Mouse (Mus musculus): ENCODE measurements at regions not wholly inside any gene's neighbourhood (a gene's known extent, or its start where the extent isn't known, plus 50 kb on each side); places are given as distances from the start of the nearest gene placed in this dataset.

DNA sequence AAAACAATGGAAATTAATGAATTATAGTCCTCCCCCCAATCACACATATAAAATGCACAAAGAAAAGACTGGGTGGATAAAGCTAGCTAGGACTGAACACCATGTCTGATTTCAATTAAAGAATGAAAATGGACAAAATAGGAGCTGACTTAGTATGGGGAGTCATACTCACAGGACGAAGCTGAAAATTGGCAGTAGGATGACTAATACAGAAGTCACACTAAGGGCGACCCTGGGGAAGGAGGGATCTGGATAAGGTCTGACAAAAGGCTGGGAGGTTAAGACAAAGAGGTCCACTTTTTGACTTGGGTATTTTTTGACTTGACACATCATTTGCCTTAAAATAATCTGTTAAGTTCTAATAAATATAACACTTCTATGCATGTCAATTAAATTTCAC is 170.2 kb upstream of the Rfx3 start:
- no peak overlapping the region for H3K4me3 ChIP-seq (ENCODE audit: low read depth, low read length)
- ATAC-seq (replicated peaks; ENCODE audit: insufficient number of reproducible peaks, low FRiP score, low TSS enrichment): no peak
- 67% methylated on average over 2 of the region's 2 CpGs for WGBS (ENCODE audit: insufficient replicate concordance)

DNA sequence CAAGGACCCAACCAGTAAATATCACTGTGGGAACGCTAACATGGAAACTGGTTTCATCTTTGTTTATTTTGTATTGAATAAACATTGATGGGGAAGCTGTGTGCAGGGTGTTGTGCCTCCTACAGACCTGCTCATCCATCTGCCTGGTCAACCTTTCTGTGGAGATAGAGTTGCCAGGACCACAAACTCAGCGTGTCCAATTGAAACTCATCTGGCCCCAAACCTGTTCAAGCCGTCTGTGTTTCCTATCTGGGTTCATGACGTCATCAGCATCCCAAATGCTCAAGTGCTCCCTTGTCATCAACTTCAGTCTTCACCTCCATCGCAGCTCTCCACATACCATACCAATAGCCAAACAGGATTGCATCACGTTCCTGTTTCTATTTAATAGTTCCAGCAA is 167.1 kb upstream of the Rfx3 start:
- Histone ChIP-seq H3K4me1 (ENCODE audit: control insufficient read depth, insufficient read depth, low read length) (peaks cover 2% of the 10 kb centered on the region; the same call in 1 of the 2 replicates), H3K36me3 (ENCODE audit: control insufficient read depth, insufficient read depth, low read length) (no peaks in the 10 kb centered on the region), H3K27me3 (ENCODE audit: control insufficient read depth, insufficient read depth, low read length) (no peaks in the 10 kb centered on the region), H3K4me3 (ENCODE audit: low read depth, low read length) (no peak overlapping the region), H3K4me2 (no peak overlapping the region; the same call in 1 of the 2 replicates), H3K9me3 (replicated peaks; ENCODE audit: control insufficient read depth, low read length) (no peaks in the 10 kb centered on the region), H3K9ac (ENCODE audit: low read depth, low read length) (no peak overlapping the region), H3K27ac (ENCODE audit: low read depth, low read length) (peak overlapping the region; percentile 50; the same call in 1 of the 2 replicates)
- 47% methylated on average over 6 of the region's 6 CpGs for WGBS (ENCODE audit: insufficient replicate concordance)
- 0 out of 2 replicates have a peak, but pooled peaks have one; percentile 31 for ATAC-seq (replicated peaks; ENCODE audit: insufficient number of reproducible peaks, low FRiP score, low TSS enrichment)

More for the DNA sequence above, 170.2 kb upstream of the Rfx3 start:
- Histone ChIP-seq H3K9me3 (replicated peaks; ENCODE audit: control insufficient read depth, low read length) (no peaks in the 10 kb centered on the region), H3K36me3 (ENCODE audit: control insufficient read depth, insufficient read depth, low read length) (no peaks in the 10 kb centered on the region), H3K4me2 (no peak overlapping the region), H3K9ac (ENCODE audit: low read depth, low read length) (no peak overlapping the region), H3K27me3 (ENCODE audit: control insufficient read depth, insufficient read depth, low read length) (no peaks in the 10 kb centered on the region), H3K4me1 (ENCODE audit: control insufficient read depth, insufficient read depth, low read length) (peaks cover 2% of the 10 kb centered on the region; the same call in 1 of the 2 replicates), H3K27ac (ENCODE audit: low read depth, low read length) (no peak overlapping the region)

DNA sequence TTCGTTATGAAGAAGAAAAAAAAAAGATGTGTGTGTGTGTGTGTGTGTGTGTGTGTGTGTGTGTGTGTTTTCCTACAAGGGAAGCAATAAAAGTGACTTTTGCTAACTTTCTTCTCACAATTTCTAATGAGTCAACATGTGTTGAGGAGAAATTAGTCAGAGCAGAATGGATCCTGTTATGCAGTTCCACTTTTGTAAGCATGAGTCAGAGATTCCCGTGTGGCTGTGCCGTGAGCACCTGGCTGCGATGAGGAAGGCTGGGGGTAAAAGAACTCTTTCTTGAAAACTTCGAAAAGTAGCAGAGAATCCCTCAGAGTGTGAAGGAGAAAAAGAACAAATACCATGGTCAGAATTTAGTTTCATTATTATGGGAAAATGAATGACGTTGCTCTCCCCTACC is 165.9 kb upstream of the Rfx3 start:
- WGBS (ENCODE audit: insufficient replicate concordance): 81% methylated on average over 6 of the region's 6 CpGs
- no peak for ATAC-seq (replicated peaks; ENCODE audit: insufficient number of reproducible peaks, low FRiP score, low TSS enrichment)
- H3K4me1 ChIP-seq (ENCODE audit: control insufficient read depth, insufficient read depth, low read length): peaks cover 2% of the 10 kb centered on the region; the same call in 1 of the 2 replicates

DNA sequence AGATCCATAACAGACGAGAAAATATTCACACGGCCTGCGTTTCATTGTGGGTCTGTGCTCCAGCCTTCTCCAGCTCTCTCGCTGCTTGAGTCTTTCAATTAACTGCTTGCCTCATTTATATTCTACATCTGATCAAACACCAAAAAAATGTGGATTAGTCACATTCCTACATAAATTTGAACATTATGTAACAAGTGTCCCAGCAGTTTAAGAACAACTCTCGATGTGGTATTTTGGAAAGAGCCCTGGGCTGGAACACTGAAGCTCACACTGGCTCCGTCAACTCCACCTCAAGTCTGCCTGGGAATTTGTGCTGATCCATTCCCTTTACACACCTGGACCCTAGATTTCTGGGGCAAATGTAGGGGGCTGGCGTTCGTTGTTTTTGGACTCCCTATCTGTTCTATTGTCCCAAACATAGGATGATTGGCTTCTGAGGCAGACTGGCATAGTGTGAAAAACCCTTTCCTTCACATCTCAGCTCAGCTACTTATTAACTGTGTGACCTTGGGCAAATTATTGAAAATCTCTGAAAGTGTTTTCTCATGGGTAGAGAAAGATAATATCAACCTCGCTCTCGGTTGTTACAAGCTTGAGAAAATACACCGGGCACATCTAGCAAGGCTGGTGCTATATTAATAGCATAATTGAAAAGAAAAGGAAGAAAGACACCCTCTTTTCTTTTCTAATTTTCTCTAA is 161.0 kb upstream of the Rfx3 start:
- Histone ChIP-seq H3K27me3 (ENCODE audit: control insufficient read depth, insufficient read depth, low read length) (no peaks in the 10 kb centered on the region), H3K4me1 (ENCODE audit: control insufficient read depth, insufficient read depth, low read length) (no peaks in the 10 kb centered on the region), H3K27ac (ENCODE audit: low read depth, low read length) (no peak overlapping the region), H3K9ac (ENCODE audit: low read depth, low read length) (no peak overlapping the region), H3K36me3 (ENCODE audit: control insufficient read depth, insufficient read depth, low read length) (no peaks in the 10 kb centered on the region), H3K4me2 (no peak overlapping the region), H3K9me3 (replicated peaks; ENCODE audit: control insufficient read depth, low read length) (no peaks in the 10 kb centered on the region), H3K4me3 (ENCODE audit: low read depth, low read length) (no peak overlapping the region)
- 90% methylated on average over 11 of the region's 11 CpGs for WGBS (ENCODE audit: insufficient replicate concordance)
- ATAC-seq (replicated peaks; ENCODE audit: insufficient number of reproducible peaks, low FRiP score, low TSS enrichment): no peak

More for the DNA sequence above, 165.9 kb upstream of the Rfx3 start:
- H3K9me3 ChIP-seq (replicated peaks; ENCODE audit: control insufficient read depth, low read length): no peaks in the 10 kb centered on the region
- H3K4me2 ChIP-seq: no peak overlapping the region
- no peaks in the 10 kb centered on the region for H3K27me3 ChIP-seq (ENCODE audit: control insufficient read depth, insufficient read depth, low read length)
- H3K36me3 ChIP-seq (ENCODE audit: control insufficient read depth, insufficient read depth, low read length): no peaks in the 10 kb centered on the region
- H3K9ac ChIP-seq (ENCODE audit: low read depth, low read length): no peak overlapping the region
- H3K4me3 ChIP-seq (ENCODE audit: low read depth, low read length): no peak overlapping the region
- no peak overlapping the region for H3K27ac ChIP-seq (ENCODE audit: low read depth, low read length)

DNA sequence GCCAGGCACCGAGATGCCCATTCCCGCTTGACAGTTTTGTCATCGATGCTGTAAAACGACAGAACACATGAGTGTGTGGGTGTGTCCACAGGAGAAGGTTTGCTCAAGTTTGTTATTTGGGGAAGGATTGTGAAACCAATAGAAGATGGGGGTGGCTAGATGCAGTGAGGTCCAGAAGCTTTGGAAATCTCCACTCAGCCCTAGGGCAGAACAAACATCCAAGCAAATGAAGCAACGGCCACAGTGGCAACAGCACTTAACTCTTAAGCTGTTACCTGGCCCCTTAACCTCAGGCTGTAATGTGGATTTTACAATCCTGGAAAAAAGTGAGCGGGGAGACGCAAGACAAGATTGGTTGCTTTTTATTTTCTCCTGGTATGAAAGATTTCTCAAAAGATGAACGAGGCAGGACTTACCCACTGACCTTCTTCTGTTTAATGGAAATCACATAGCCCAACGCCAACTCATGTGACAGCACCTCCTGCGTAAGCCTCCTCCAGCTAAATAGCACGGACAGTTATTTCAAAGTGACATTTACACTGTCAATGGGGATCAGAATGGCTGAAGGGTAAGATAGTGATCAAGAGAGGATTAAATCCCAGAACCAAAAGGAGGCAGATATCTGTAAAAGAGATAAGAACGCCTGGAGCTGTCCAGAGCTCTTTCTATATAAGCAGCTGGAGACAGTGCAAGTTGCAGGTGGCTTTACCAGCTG is 156.6 kb upstream of the Rfx3 start:
- WGBS (ENCODE audit: insufficient replicate concordance): 65% methylated on average over 12 of the region's 12 CpGs

DNA sequence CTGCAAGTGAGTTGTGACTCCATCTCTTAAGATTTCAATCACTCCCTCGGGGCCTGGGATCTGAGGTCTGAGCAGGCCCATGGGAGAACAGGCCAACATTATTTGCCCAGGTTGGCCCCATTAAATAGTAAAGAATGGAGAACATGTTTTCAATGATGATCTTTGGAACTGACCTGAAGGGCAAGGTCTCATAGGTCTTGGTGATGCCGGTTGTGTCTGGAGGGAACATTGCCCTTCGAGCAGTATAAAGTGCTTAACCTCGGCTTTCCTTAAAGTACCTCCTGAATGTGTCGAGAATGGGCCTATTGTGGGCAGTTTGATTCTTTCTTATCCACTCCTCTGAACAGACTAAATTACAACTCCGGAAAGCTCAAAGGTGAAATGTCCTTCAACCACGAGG is 155.7 kb upstream of the Rfx3 start:
- Histone ChIP-seq H3K27ac (ENCODE audit: low read depth, low read length) (no peak overlapping the region), H3K36me3 (ENCODE audit: control insufficient read depth, insufficient read depth, low read length) (no peaks in the 10 kb centered on the region), H3K4me3 (ENCODE audit: low read depth, low read length) (no peak overlapping the region), H3K4me2 (no peak overlapping the region), H3K9me3 (replicated peaks; ENCODE audit: control insufficient read depth, low read length) (no peaks in the 10 kb centered on the region), H3K27me3 (ENCODE audit: control insufficient read depth, insufficient read depth, low read length) (no peaks in the 10 kb centered on the region), H3K9ac (ENCODE audit: low read depth, low read length) (no peak overlapping the region), H3K4me1 (ENCODE audit: control insufficient read depth, insufficient read depth, low read length) (no peaks in the 10 kb centered on the region)
- 86% methylated on average over 7 of the region's 7 CpGs for WGBS (ENCODE audit: insufficient replicate concordance)
- no peak for ATAC-seq (replicated peaks; ENCODE audit: insufficient number of reproducible peaks, low FRiP score, low TSS enrichment)

More for the DNA sequence above, 156.6 kb upstream of the Rfx3 start:
- Histone ChIP-seq H3K27ac (ENCODE audit: low read depth, low read length) (no peak overlapping the region), H3K4me2 (no peak overlapping the region), H3K4me3 (ENCODE audit: low read depth, low read length) (no peak overlapping the region), H3K9me3 (replicated peaks; ENCODE audit: control insufficient read depth, low read length) (no peaks in the 10 kb centered on the region), H3K36me3 (ENCODE audit: control insufficient read depth, insufficient read depth, low read length) (no peaks in the 10 kb centered on the region), H3K27me3 (ENCODE audit: control insufficient read depth, insufficient read depth, low read length) (no peaks in the 10 kb centered on the region), H3K9ac (ENCODE audit: low read depth, low read length) (no peak overlapping the region), H3K4me1 (ENCODE audit: control insufficient read depth, insufficient read depth, low read length) (no peaks in the 10 kb centered on the region)
- ATAC-seq (replicated peaks; ENCODE audit: insufficient number of reproducible peaks, low FRiP score, low TSS enrichment): no peak

DNA sequence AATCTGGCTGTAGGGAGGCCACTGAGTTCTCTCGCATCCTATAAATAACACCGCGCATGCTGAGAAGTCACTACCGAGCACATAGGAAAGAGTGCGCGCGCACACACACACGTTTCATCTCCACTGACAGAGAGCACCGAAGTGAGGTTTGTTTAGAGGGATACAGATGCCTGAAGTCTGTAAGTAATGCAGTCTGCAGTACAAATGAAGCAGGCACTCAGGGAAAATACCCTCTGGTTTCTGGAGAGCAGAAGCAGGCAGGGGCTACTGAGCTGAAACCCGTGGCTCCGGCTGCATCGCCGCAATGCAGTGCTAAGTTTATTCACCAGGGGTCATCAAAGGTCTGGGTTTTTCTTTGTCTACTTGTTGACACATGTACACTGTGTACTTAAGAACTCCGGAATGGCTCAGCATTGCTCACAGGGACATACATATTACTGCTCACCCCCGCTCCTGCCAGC is 155.0 kb upstream of the Rfx3 start:
- Histone ChIP-seq H3K4me2 (peak overlapping the region; percentile 49), H3K9ac (ENCODE audit: low read depth, low read length) (no peak overlapping the region), H3K27ac (ENCODE audit: low read depth, low read length) (no peak overlapping the region), H3K36me3 (ENCODE audit: control insufficient read depth, insufficient read depth, low read length) (no peaks in the 10 kb centered on the region), H3K4me1 (ENCODE audit: control insufficient read depth, insufficient read depth, low read length) (no peaks in the 10 kb centered on the region), H3K27me3 (ENCODE audit: control insufficient read depth, insufficient read depth, low read length) (no peaks in the 10 kb centered on the region), H3K4me3 (ENCODE audit: low read depth, low read length) (peak overlapping the region; percentile 18; the same call in 1 of the 2 replicates), H3K9me3 (replicated peaks; ENCODE audit: control insufficient read depth, low read length) (no peaks in the 10 kb centered on the region)
- WGBS (ENCODE audit: insufficient replicate concordance): 34% methylated on average over 15 of the region's 15 CpGs
- no peak; the same call in 1 of the 2 replicates for ATAC-seq (replicated peaks; ENCODE audit: insufficient number of reproducible peaks, low FRiP score, low TSS enrichment)

DNA sequence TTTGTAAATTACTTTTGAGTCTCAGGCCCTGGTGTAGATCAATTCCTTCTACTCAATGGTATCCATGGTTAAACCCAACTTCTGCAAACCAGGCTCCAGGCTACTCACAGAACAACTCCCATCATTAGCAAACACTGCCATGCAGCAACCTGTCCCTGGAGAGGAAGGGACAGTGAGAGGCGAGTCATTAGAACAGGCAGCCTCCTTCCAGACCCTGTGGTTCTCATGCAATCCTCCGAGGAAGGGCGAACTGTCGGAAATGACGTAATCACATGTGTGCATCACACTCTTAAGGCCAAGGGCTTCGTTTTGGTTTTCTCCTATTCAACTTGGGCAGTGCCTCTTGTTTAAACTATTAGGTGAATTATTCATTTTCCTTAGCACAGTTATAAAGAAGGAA is 152.2 kb upstream of the Rfx3 start:
- no peak overlapping the region for H3K27ac ChIP-seq (ENCODE audit: low read depth, low read length)
- H3K4me1 ChIP-seq (ENCODE audit: control insufficient read depth, insufficient read depth, low read length): no peaks in the 10 kb centered on the region
- ATAC-seq (replicated peaks; ENCODE audit: insufficient number of reproducible peaks, low FRiP score, low TSS enrichment): no peak
- no peaks in the 10 kb centered on the region for H3K36me3 ChIP-seq (ENCODE audit: control insufficient read depth, insufficient read depth, low read length)
- H3K27me3 ChIP-seq (ENCODE audit: control insufficient read depth, insufficient read depth, low read length): no peaks in the 10 kb centered on the region
- no peak overlapping the region for H3K4me2 ChIP-seq
- H3K9me3 ChIP-seq (replicated peaks; ENCODE audit: control insufficient read depth, low read length): no peaks in the 10 kb centered on the region
- H3K9ac ChIP-seq (ENCODE audit: low read depth, low read length): no peak overlapping the region
- WGBS (ENCODE audit: insufficient replicate concordance): 83% methylated on average over 6 of the region's 6 CpGs
- H3K4me3 ChIP-seq (ENCODE audit: low read depth, low read length): no peak overlapping the region

Measured in heart, embryonic 11.5 days (tissue).